Mouse (Mus musculus): Measurements from ENCODE around the gene G6pdx. TPM values are rescaled to one million over a fixed set of nuclear protein-coding genes. Genes with fewer than 3 reads are reported as not detected.

The G6pdx gene
- polyA plus RNA-seq, 1 experiment from 2014 or later: 64.0 TPM

DNA sequence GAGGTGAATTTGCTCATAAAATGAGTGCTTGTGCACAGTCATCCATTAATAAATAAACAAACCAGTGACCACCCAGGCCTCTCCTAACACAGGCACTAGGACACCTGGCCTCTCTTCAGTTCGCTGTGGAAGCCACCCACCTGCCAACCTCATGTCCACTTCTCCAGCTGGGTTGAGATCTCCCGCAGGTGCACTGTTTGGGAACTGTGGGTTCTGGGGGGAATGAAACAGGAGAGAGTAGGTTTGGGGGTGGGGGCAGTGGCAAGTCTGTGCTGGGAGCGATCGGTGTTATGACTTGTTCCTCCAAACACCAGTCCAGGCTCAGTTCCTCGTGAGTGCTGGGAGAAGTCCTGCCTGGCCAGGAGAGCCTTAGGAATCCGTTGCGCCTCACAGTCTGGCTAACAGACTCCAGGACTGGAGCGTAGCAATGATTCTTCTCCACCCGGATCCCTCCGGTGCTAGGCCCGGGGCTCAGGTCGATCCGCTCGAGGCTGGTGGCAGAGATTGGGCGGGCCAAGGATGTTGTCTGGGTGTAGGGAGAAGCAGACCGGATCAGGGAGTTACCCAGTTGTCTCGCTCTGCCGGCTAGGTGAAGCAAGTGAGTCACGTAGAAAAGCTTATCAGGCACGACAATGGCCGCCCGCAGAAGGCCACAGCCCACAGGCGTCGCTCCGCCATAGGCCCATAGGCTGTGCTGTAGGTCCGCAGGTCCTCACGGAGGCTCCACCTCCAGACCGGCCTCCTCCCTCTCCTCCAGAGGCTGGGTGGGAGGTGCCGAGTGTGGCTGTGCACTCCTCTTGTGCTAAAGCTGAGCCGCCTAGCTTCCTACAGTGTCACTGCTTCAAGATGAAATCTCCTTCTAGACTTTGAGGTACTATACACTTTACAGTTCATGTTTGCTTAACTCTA lies 36.2 kb downstream of the G6pdx start, which contains the start of the genes Fam3a and Ikbkg:
Fam3a (minus strand) TSS at position 738 of the 909 bp plus-strand sequence.
Ikbkg (plus strand) TSS at position 756 of the 909 bp plus-strand sequence.
- no peaks in the 10 kb centered on the region for H3K27me3 ChIP-seq
- H3K27ac ChIP-seq: peak within 1 kb of the TSS; percentile 85
- WGBS: 29% methylated on average over 30 of the region's 30 CpGs
- no peaks in the 10 kb centered on the region for H3K36me3 ChIP-seq
- peak within 1 kb of the TSS; percentile 78 for H3K9ac ChIP-seq (replicated peaks)
- no peaks in the 10 kb centered on the region; the same call in 1 of the 2 replicates for H3K9me3 ChIP-seq
- peak; percentile 100 for ATAC-seq
- peaks cover 11% of the 10 kb centered on the region for H3K4me1 ChIP-seq (replicated peaks)
- peak within 1 kb of the TSS; percentile 62 for H3K4me2 ChIP-seq (replicated peaks)
- H3K4me3 ChIP-seq (replicated peaks): peak within 1 kb of the TSS; percentile 51

- Histone ChIP-seq H3K27me3 (no peaks in the 10 kb centered on the region), H3K9ac (replicated peaks) (no peak overlapping the region), H3K4me1 (replicated peaks) (peaks cover 6% of the 10 kb centered on the region), H3K36me3 (peaks cover 23% of the 10 kb centered on the region), H3K4me2 (replicated peaks) (no peak overlapping the region), H3K27ac (no peak overlapping the region), H3K9me3 (no peaks in the 10 kb centered on the region), H3K4me3 (replicated peaks) (no peak overlapping the region)
- ATAC-seq: no peak
Observed at GRCm38 (mm10) chrX:74388153-74388552, 40.8 kb downstream of the G6pdx start.

DNA sequence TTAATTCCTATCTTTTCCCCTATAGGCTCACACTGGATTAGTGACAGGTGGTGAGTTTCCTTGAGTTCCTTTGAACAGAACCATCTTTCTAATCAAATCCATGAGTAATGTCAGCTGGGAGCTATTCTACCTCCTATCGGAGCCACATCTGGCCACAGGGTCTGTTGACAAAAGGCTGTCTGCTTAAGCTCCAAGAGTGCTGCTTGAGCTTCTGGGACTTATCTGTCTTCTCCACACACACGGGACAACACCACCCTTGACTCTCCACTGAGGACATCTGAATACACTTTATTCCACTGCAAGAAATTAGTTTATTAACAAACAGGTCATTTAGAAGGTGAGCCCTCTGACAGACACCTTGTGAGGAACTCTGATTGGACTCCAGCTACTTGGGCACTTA lies 44.5 kb downstream of the G6pdx start:
- Histone ChIP-seq H3K9me3 (no peaks in the 10 kb centered on the region), H3K36me3 (peaks cover 23% of the 10 kb centered on the region), H3K27ac (no peak overlapping the region), H3K4me2 (replicated peaks) (no peak overlapping the region), H3K4me1 (replicated peaks) (no peaks in the 10 kb centered on the region), H3K4me3 (replicated peaks) (no peak overlapping the region), H3K9ac (replicated peaks) (no peak overlapping the region), H3K27me3 (no peaks in the 10 kb centered on the region)
- WGBS: 91% methylated on average over 2 of the region's 2 CpGs
- ATAC-seq: no peak

GRCm38 (mm10) chrX:74372888-74373549 lies 56.0 kb downstream of the G6pdx start, which contains the start of the genes Ubl4a and Slc10a3:
Gene Ubl4a, minus strand, starts transcription at chrX:74373218.
Gene Slc10a3, minus strand, starts transcription at chrX:74373349.
- peak within 1 kb of the TSS; percentile 44 for H3K4me3 ChIP-seq (replicated peaks)
- H3K4me1 ChIP-seq (replicated peaks): 0 out of 2 replicates have a peak, but pooled peaks cover 4% of the 10 kb centered on the region
- H3K27me3 ChIP-seq: no peaks in the 10 kb centered on the region
- WGBS: 26% methylated on average over 32 of the region's 32 CpGs
- no peaks in the 10 kb centered on the region for H3K9me3 ChIP-seq
- no peak within 1 kb of the TSS for H3K27ac ChIP-seq
- H3K36me3 ChIP-seq: no peaks in the 10 kb centered on the region; the same call in 1 of the 2 replicates
- peak within 1 kb of the TSS; percentile 52 for H3K9ac ChIP-seq (replicated peaks)
- ATAC-seq: peak; percentile 92
- peak within 1 kb of the TSS; percentile 58 for H3K4me2 ChIP-seq (replicated peaks)

DNA sequence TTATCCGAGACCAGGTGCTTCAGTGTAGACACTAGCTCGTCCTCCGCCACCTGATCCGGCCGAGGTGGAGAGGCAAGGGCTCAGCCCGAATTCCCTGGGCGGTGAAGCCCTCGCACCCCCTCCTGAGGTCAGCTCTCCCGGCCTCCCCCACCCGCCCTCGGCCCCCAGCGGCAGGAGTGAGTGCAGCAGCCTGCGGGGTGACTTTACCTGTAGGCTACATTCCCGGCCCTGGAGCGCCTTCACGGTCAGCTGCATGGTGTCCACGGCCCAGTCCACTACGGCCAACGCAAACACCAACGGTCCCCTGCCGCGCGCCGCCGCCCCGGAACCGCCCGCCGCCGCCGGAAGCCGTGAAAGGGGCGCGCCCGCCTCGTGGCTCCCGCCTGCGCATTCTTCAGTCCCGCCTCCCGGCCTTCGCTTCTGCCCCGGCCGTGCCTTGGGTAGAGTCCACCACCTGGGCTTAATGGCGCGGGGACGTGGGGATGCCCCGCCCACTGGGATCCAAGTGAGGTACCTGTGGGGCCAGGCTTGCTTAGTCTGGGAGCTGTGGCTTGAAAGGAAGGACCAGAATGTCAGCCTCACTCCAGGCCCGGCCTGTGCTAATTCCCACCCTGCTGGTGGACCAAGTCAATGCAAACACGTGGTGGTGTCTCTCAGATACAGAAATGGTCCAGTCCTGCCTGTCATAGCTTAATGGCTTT lies 60.6 kb downstream of the G6pdx start:
- peak overlapping the region; percentile 80 for H3K27ac ChIP-seq
- peak overlapping the region; percentile 59 for H3K4me3 ChIP-seq (replicated peaks)
- no peaks in the 10 kb centered on the region for H3K9me3 ChIP-seq
- peak; percentile 80 for ATAC-seq
- H3K36me3 ChIP-seq: peaks cover 3% of the 10 kb centered on the region; the same call in 1 of the 2 replicates
- H3K9ac ChIP-seq (replicated peaks): peak overlapping the region; percentile 84
- WGBS: 27% methylated on average over 48 of the region's 49 CpGs
- H3K4me2 ChIP-seq (replicated peaks): peak overlapping the region; percentile 69
- H3K27me3 ChIP-seq: no peaks in the 10 kb centered on the region
- peaks cover 15% of the 10 kb centered on the region for H3K4me1 ChIP-seq (replicated peaks)

GRCm38 (mm10) chrX:74367512-74367911 lies 61.5 kb downstream of the G6pdx start:
- peaks cover 3% of the 10 kb centered on the region; the same call in 1 of the 2 replicates for H3K36me3 ChIP-seq
- H3K4me3 ChIP-seq (replicated peaks): peak overlapping the region; percentile 59
- no peaks in the 10 kb centered on the region for H3K27me3 ChIP-seq
- peak overlapping the region; percentile 84 for H3K9ac ChIP-seq (replicated peaks)
- peak overlapping the region; percentile 69 for H3K4me2 ChIP-seq (replicated peaks)
- ATAC-seq: 0 out of 2 replicates have a peak, but pooled peaks have one; percentile 2
- no peak overlapping the region for H3K27ac ChIP-seq
- WGBS: 70% methylated on average over 10 of the region's 10 CpGs
- H3K9me3 ChIP-seq: no peaks in the 10 kb centered on the region
- peaks cover 10% of the 10 kb centered on the region for H3K4me1 ChIP-seq (replicated peaks)

Other genes starting within 250 kb of the G6pdx start
- gene Flna, start 179.4 kb downstream of the G6pdx start, polyA plus RNA-seq (2015; fragmentation: Nextera tagmentation; extraction: Ambion mirVana): 102 and 109 TPM in 2 replicates
- 19.2 and 20.4 TPM in 2 replicates for gene Emd, start 174.5 kb downstream of the G6pdx start, polyA plus RNA-seq (2015; fragmentation: Nextera tagmentation; extraction: Ambion mirVana)
- gene Rpl10, start 158.4 kb downstream of the G6pdx start, polyA plus RNA-seq (2015; fragmentation: Nextera tagmentation; extraction: Ambion mirVana): 542 and 551 TPM in 2 replicates
- 95.3 and 97.2 TPM in 2 replicates for gene Taz, start 147.3 kb downstream of the G6pdx start, polyA plus RNA-seq (2015; fragmentation: Nextera tagmentation; extraction: Ambion mirVana)
- 2.8 and 3.0 TPM in 2 replicates for gene Dnase1l1, start 146.9 kb downstream of the G6pdx start, polyA plus RNA-seq (2015; fragmentation: Nextera tagmentation; extraction: Ambion mirVana)
- 193 and 197 TPM in 2 replicates for gene Atp6ap1, start 132.1 kb downstream of the G6pdx start, polyA plus RNA-seq (2015; fragmentation: Nextera tagmentation; extraction: Ambion mirVana)
- gene Gdi1, start 124.2 kb downstream of the G6pdx start, polyA plus RNA-seq (2015; fragmentation: Nextera tagmentation; extraction: Ambion mirVana): 1,006 and 1,051 TPM in 2 replicates
- gene Fam50a, start 116.2 kb downstream of the G6pdx start, polyA plus RNA-seq (2015; fragmentation: Nextera tagmentation; extraction: Ambion mirVana): 59.5 and 62.5 TPM in 2 replicates
- 58.2 and 62.0 TPM in 2 replicates for gene Plxna3, start 100.1 kb downstream of the G6pdx start, polyA plus RNA-seq (2015; fragmentation: Nextera tagmentation; extraction: Ambion mirVana)
- 82.8 and 85.4 TPM in 2 replicates for gene Lage3, start 75.6 kb downstream of the G6pdx start, polyA plus RNA-seq (2015; fragmentation: Nextera tagmentation; extraction: Ambion mirVana)
- 66.7 and 68.8 TPM in 2 replicates for gene Ubl4a, start 56.0 kb downstream of the G6pdx start, polyA plus RNA-seq (2015; fragmentation: Nextera tagmentation; extraction: Ambion mirVana)
- gene Slc10a3, start 55.8 kb downstream of the G6pdx start, polyA plus RNA-seq (2015; fragmentation: Nextera tagmentation; extraction: Ambion mirVana): 7.0 and 8.5 TPM in 2 replicates
- 33.7 and 37.7 TPM in 2 replicates for gene Fam3a, start 35.9 kb downstream of the G6pdx start, polyA plus RNA-seq (2015; fragmentation: Nextera tagmentation; extraction: Ambion mirVana)
- gene Ikbkg, start 35.9 kb downstream of the G6pdx start, polyA plus RNA-seq (2015; fragmentation: Nextera tagmentation; extraction: Ambion mirVana): 17.8 and 19.2 TPM in 2 replicates
- gene Gm6880, start 52.2 kb upstream of the G6pdx start, polyA plus RNA-seq (2015; fragmentation: Nextera tagmentation; extraction: Ambion mirVana): 0.46 TPM in 1 of 2 replicates, not detected in the other
- gene Olfr1326-ps1, start 145.7 kb upstream of the G6pdx start, polyA plus RNA-seq (2015; fragmentation: Nextera tagmentation; extraction: Ambion mirVana): not detected in 2 replicates
- gene Olfr1325, start 163.5 kb upstream of the G6pdx start, polyA plus RNA-seq (2015; fragmentation: Nextera tagmentation; extraction: Ambion mirVana): not detected in 2 replicates
- gene Gm5640, start 216.4 kb upstream of the G6pdx start, polyA plus RNA-seq (2015; fragmentation: Nextera tagmentation; extraction: Ambion mirVana): 0.17 and 0.19 TPM in 2 replicates